Mouse (Mus musculus) midbrain, embryonic 12.5 days (tissue): ENCODE data around the gene Gm4131. TPM values are rescaled to one million over a fixed set of nuclear protein-coding genes. Genes with fewer than 3 reads are reported as not detected.

Experiments
- ATAC-seq: fragments of 200-750 bp; cut with Nextera tagmentation; 2 replicates; pipeline ENCODE4 v1.8.0; 2017; ENCODE audit warnings: low read depth, moderate TSS enrichment, moderate library complexity; ENCODE audit not compliant: low FRiP score
- H3K27ac ChIP-seq: fragments of 300-500 bp; sonication (generic); replicated peaks from 2 replicates; pipeline ENCODE4 v1.5.1; 2016; ENCODE audit warnings: mild to moderate bottlenecking
- H3K27me3 ChIP-seq: fragments of 300-500 bp; sonication (generic); 2 replicates; pipeline ENCODE4 v1.6.1; 2016; ENCODE audit warnings: mild to moderate bottlenecking
- H3K36me3 ChIP-seq: fragments of 300-500 bp; sonication (generic); 2 replicates; pipeline ENCODE4 v1.6.1; 2016
- H3K4me1 ChIP-seq: fragments of 300-500 bp; sonication (generic); 2 replicates; pipeline ENCODE4 v1.6.1; 2016
- H3K4me2 ChIP-seq: fragments of 300-500 bp; sonication (generic); replicated peaks from 2 replicates; pipeline ENCODE4 v1.6.1; 2016; ENCODE audit warnings: mild to moderate bottlenecking, moderate library complexity
- H3K4me3 ChIP-seq: fragments of 300-500 bp; sonication (generic); 2 replicates; pipeline ENCODE4 v1.5.1; 2016; ENCODE audit warnings: mild to moderate bottlenecking
- H3K9ac ChIP-seq: fragments of 300-500 bp; sonication (generic); replicated peaks from 2 replicates; pipeline ENCODE4 v1.6.1; 2016; ENCODE audit warnings: mild to moderate bottlenecking, moderate library complexity
- H3K9me3 ChIP-seq: fragments of 300-500 bp; sonication (generic); 2 replicates; pipeline ENCODE4 v1.6.1; 2016; ENCODE audit warnings: mild to moderate bottlenecking
- WGBS: fragments of 180-500 bp; shearing (Covaris S2); methylation state at CpG from one replicate; pipeline ENCODE4 v1.1.7; 2016; 5-methylcytosine and 5-hydroxymethylcytosine counted together
- polyA plus RNA-seq: library from polyadenylated mRNA; unstranded; fragments of >200 nt; fragmentation: Nextera tagmentation; extraction: Ambion mirVana; gene quantifications from 2 replicates; pipeline ENCODE4 v1.2.1, GENCODE M21; 2016

The Gm4131 gene
- polyA plus RNA-seq, 1 experiment from 2014 or later: not detected

GRCm38 (mm10) chr14:62488270-62488669 is 78.5 kb downstream of the Gm4131 start:
- no peak overlapping the region for H3K27ac ChIP-seq
- H3K4me2 ChIP-seq: no peak overlapping the region
- no peak overlapping the region for H3K9ac ChIP-seq
- peaks cover 3% of the 10 kb centered on the region; the same call in 1 of the 2 replicates for H3K4me1 ChIP-seq
- ATAC-seq: no peak
- H3K27me3 ChIP-seq: no peaks in the 10 kb centered on the region
- WGBS: 94% methylated on average over 7 of the region's 7 CpGs
- H3K9me3 ChIP-seq: no peaks in the 10 kb centered on the region
- H3K36me3 ChIP-seq: no peaks in the 10 kb centered on the region
- no peak overlapping the region for H3K4me3 ChIP-seq

DNA sequence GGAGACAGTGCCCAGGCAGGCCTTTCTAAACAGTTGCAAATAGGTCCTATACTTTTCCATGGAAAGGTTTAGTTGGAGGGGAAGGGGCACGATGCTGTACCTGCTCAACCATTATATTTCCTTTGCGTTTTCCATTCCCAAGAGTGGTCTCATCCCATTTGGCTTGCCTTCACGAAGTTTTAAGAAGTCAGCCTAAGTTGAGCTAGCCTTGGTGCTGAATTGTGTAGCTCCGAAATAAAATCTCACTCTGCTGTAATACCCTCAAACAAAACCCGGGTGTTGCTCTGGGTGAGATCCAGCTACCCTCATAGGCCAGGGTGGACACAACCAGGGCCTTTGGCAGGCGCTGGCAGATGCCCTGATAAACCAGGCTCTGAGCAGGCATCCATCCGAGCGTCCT is 85.3 kb downstream of the Gm4131 start:
- no peak overlapping the region for H3K27ac ChIP-seq
- H3K36me3 ChIP-seq: no peaks in the 10 kb centered on the region
- no peaks in the 10 kb centered on the region for H3K27me3 ChIP-seq
- H3K4me2 ChIP-seq: no peak overlapping the region
- 0 out of 2 replicates have a peak, but pooled peaks cover 2% of the 10 kb centered on the region for H3K4me1 ChIP-seq
- 60% methylated on average over 8 of the region's 8 CpGs for WGBS
- ATAC-seq: no peak
- H3K4me3 ChIP-seq: no peak overlapping the region
- H3K9me3 ChIP-seq: no peaks in the 10 kb centered on the region
- no peak overlapping the region for H3K9ac ChIP-seq

- Histone ChIP-seq H3K4me3 (no peak overlapping the region), H3K36me3 (no peaks in the 10 kb centered on the region), H3K27ac (no peak overlapping the region), H3K9ac (no peak overlapping the region), H3K4me2 (no peak overlapping the region), H3K9me3 (no peaks in the 10 kb centered on the region), H3K4me1 (0 out of 2 replicates have a peak, but pooled peaks cover 2% of the 10 kb centered on the region), H3K27me3 (no peaks in the 10 kb centered on the region)
- WGBS: 63% methylated on average over 6 of the region's 6 CpGs
- no peak for ATAC-seq
These were observed 87.3 kb downstream of the Gm4131 start for GRCm38 (mm10) chr14:62479395-62479794.

- no peaks in the 10 kb centered on the region for H3K27me3 ChIP-seq
- no peaks in the 10 kb centered on the region for H3K36me3 ChIP-seq
- WGBS: 48% methylated on average over 1 of the region's 1 CpGs
- H3K27ac ChIP-seq: no peak overlapping the region
- H3K4me1 ChIP-seq: 0 out of 2 replicates have a peak, but pooled peaks cover 2% of the 10 kb centered on the region
- H3K4me2 ChIP-seq: no peak overlapping the region
- H3K9ac ChIP-seq: no peak overlapping the region
- H3K4me3 ChIP-seq: no peak overlapping the region
- ATAC-seq: no peak
- no peaks in the 10 kb centered on the region for H3K9me3 ChIP-seq
These were observed 92.2 kb downstream of the Gm4131 start for GRCm38 (mm10) chr14:62474481-62474880.

GRCm38 (mm10) chr14:62472061-62472460 is 94.7 kb downstream of the Gm4131 start:
- H3K9ac ChIP-seq: no peak overlapping the region
- H3K36me3 ChIP-seq: no peaks in the 10 kb centered on the region
- ATAC-seq: no peak
- no peaks in the 10 kb centered on the region for H3K9me3 ChIP-seq
- H3K4me3 ChIP-seq: no peak overlapping the region
- 87% methylated on average over 2 of the region's 2 CpGs for WGBS
- no peaks in the 10 kb centered on the region for H3K27me3 ChIP-seq
- H3K27ac ChIP-seq: no peak overlapping the region
- H3K4me2 ChIP-seq: no peak overlapping the region
- H3K4me1 ChIP-seq: no peaks in the 10 kb centered on the region

DNA sequence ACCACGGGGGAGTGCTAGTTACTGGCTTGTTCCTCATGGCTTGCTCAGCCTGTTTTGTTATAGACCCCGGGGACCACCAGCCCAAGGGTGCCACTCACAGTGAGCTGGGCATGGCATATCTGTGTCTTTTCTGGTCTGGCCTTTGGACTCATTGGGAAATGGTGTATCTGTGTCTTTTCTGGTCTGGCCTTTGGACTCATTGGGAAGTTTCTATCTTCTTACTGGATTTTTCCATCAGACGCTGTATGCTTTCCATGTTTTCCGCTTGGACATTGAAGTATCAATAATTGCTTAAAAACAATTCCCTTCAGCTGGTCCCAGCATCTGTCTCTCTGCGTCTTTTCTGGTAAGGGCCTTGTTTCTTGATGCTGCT is 98.0 kb downstream of the Gm4131 start:
- Histone ChIP-seq H3K4me1 (peaks cover 5% of the 10 kb centered on the region; the same call in 1 of the 2 replicates), H3K4me3 (no peak overlapping the region), H3K27me3 (peaks cover 9% of the 10 kb centered on the region; the same call in 1 of the 2 replicates), H3K4me2 (no peak overlapping the region), H3K9me3 (no peaks in the 10 kb centered on the region), H3K36me3 (no peaks in the 10 kb centered on the region), H3K9ac (no peak overlapping the region), H3K27ac (no peak overlapping the region)
- 93% methylated on average over 5 of the region's 5 CpGs for WGBS
- ATAC-seq: no peak

GRCm38 (mm10) chr14:62468119-62468752 is 98.5 kb downstream of the Gm4131 start:
- Histone ChIP-seq H3K4me3 (no peak overlapping the region), H3K27me3 (peaks cover 14% of the 10 kb centered on the region; the same call in 1 of the 2 replicates), H3K27ac (no peak overlapping the region), H3K4me1 (peaks cover 5% of the 10 kb centered on the region; the same call in 1 of the 2 replicates), H3K9me3 (no peaks in the 10 kb centered on the region), H3K4me2 (no peak overlapping the region), H3K36me3 (no peaks in the 10 kb centered on the region), H3K9ac (no peak overlapping the region)
- ATAC-seq: no peak
- WGBS: 70% methylated on average over 6 of the region's 6 CpGs

- Histone ChIP-seq H3K4me1 (peaks cover 5% of the 10 kb centered on the region; the same call in 1 of the 2 replicates), H3K9ac (no peak overlapping the region), H3K9me3 (no peaks in the 10 kb centered on the region), H3K4me2 (peak overlapping the region; percentile 17), H3K4me3 (no peak overlapping the region), H3K27ac (no peak overlapping the region), H3K27me3 (peaks cover 16% of the 10 kb centered on the region; the same call in 1 of the 2 replicates), H3K36me3 (no peaks in the 10 kb centered on the region)
- 19% methylated on average over 9 of the region's 9 CpGs for WGBS
- no peak for ATAC-seq
These were observed 101.8 kb downstream of the Gm4131 start for GRCm38 (mm10) chr14:62464966-62465365.

DNA sequence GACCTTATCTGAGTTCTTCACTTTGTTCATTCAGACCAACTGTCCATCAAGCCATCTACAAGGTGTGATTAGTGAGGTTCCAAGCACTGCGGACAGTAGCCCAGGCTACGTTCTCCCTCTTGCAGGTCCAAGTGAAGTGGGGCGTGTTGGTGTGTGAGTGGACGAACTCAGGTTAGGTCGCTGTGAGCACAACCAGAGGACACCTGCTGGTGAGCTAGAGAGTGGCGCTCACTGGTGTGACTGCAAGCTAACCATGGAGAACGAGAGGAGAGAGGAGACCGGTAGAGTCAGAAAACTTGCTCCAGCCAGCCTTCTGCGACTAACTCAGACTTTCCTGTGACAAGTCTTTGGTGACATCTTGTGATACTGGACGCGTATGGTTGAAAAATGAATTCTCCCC is 107.2 kb downstream of the Gm4131 start:
- no peak overlapping the region for H3K4me3 ChIP-seq
- H3K27me3 ChIP-seq: 0 out of 2 replicates have a peak, but pooled peaks cover 11% of the 10 kb centered on the region
- no peak overlapping the region for H3K4me2 ChIP-seq
- ATAC-seq: no peak
- 65% methylated on average over 11 of the region's 11 CpGs for WGBS
- no peaks in the 10 kb centered on the region for H3K36me3 ChIP-seq
- H3K27ac ChIP-seq: no peak overlapping the region
- peaks cover 14% of the 10 kb centered on the region for H3K4me1 ChIP-seq
- no peaks in the 10 kb centered on the region for H3K9me3 ChIP-seq
- H3K9ac ChIP-seq: no peak overlapping the region

- Histone ChIP-seq H3K4me2 (peak overlapping the region; percentile 27; the same call in 1 of the 2 replicates), H3K9ac (0 out of 2 replicates have a peak overlapping the region, but pooled peaks have one; percentile 12), H3K4me3 (no peak overlapping the region), H3K4me1 (peaks cover 20% of the 10 kb centered on the region), H3K9me3 (no peaks in the 10 kb centered on the region), H3K27ac (no peak overlapping the region), H3K36me3 (no peaks in the 10 kb centered on the region), H3K27me3 (no peaks in the 10 kb centered on the region)
- ATAC-seq: peak; percentile 54; the same call in 1 of the 2 replicates
- WGBS: 19% methylated on average over 22 of the region's 22 CpGs
These were observed 109.1 kb downstream of the Gm4131 start for GRCm38 (mm10) chr14:62457420-62458181.

DNA sequence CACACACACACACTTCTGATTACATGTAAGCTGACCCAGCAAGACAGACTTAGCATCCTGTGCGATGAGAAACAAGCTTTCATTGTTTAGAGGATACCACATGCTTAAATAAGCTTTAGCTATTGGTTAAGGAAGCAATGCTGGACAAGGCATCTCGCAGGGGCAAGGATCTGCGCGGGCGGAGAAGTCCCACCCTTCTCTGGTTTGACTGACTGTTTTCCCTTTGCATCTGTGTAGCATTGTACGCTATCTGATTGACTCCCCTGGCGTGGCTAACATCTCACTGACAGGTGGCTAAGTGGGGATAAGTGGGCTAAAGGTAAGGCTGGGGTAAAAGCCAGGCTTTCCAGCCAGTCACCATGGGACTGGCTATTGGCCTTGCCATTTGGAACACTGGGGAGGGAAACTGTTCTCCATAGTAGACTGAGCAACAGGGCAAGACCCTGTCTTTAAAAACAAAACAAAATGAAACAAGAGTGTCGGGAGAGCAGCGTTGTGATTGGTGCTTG is 110.4 kb downstream of the Gm4131 start, which contains the start of gene Gucy1b2:
Gene Gucy1b2 (minus strand): TSS at position 51 of the 509 bp plus-strand sequence.
- Histone ChIP-seq H3K27me3 (no peaks in the 10 kb centered on the region), H3K9ac (no peak within 1 kb of the TSS), H3K36me3 (no peaks in the 10 kb centered on the region), H3K4me1 (peaks cover 20% of the 10 kb centered on the region), H3K4me2 (peak within 1 kb of the TSS; percentile 27; the same call in 1 of the 2 replicates), H3K27ac (no peak within 1 kb of the TSS; the same call in 1 of the 2 replicates), H3K4me3 (no peak within 1 kb of the TSS), H3K9me3 (no peaks in the 10 kb centered on the region)
- no peak for ATAC-seq
- WGBS: 77% methylated on average over 9 of the region's 9 CpGs

DNA sequence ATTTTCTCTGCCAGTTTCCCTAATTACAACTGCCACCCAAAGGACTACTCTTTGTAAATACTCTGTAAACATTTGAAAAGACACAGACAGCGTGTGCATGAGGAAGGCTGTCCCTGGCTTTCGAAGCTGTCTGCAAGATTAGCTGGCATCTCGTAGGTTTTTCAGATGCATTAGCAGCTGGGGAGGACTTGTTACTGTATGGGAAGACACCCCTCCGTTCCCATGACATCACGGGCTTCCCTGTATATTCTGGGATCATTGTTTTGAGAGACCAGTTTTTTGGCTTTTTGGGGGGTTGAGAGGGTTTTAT is 111.2 kb downstream of the Gm4131 start:
- peaks cover 20% of the 10 kb centered on the region for H3K4me1 ChIP-seq
- no peak overlapping the region; the same call in 1 of the 2 replicates for H3K27ac ChIP-seq
- WGBS: 72% methylated on average over 5 of the region's 5 CpGs
- no peak overlapping the region for H3K4me2 ChIP-seq
- no peak overlapping the region for H3K4me3 ChIP-seq
- no peaks in the 10 kb centered on the region for H3K36me3 ChIP-seq
- no peaks in the 10 kb centered on the region for H3K27me3 ChIP-seq
- H3K9me3 ChIP-seq: no peaks in the 10 kb centered on the region
- peak; percentile 10; the same call in 1 of the 2 replicates for ATAC-seq
- no peak overlapping the region for H3K9ac ChIP-seq
